Mouse (Mus musculus) regulatory T cell (primary cell): ENCODE results near the gene Tat.
"Not testable (repeated sequence)": the region's sequence is repeated elsewhere in the genome, so short reads cannot be mapped to it uniquely, and the experiment has no call there.

Experiments
- in situ Hi-C: fragments of 300-600 bp; cut with MboI, MseI; formaldehyde crosslinking; loops from one replicate; pipeline ENCODE4 v1.15.1; 2025; ENCODE audit warnings: high pct_unique_total_duplicates

Gene Tat

GRCm38 (mm10) chr8:109982386-109983105 lies 7.7 kb upstream of the Tat start:
- in situ Hi-C loops: no loop called here

GRCm38 (mm10) chr8:109983944-109984343 lies 6.3 kb upstream of the Tat start:
- in situ Hi-C loops: no loop called here

GRCm38 (mm10) chr8:109986384-109986783 lies 3.9 kb upstream of the Tat start:
- in situ Hi-C loops: no loop called here

DNA sequence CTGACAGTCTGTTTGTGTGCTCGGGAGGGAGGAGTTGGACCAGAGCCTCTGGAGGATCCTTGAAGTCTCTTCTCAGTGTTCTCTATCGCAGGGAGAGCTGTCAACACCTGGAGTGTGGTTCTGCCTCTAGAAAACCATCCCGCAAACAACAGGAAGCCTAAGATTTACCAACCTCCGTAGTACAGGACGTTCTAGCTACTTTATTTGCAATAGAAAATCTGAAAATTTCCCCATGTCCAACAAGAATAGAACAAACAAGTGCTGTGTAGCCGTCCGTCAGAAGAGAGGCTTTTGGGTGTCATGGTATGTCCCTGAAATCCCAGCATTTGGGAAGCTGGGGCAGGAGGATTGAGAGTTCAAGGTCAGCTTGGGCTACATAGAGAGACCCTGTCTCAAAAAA lies 2.5 kb upstream of the Tat start:
- in situ Hi-C loops: no loop called here

DNA sequence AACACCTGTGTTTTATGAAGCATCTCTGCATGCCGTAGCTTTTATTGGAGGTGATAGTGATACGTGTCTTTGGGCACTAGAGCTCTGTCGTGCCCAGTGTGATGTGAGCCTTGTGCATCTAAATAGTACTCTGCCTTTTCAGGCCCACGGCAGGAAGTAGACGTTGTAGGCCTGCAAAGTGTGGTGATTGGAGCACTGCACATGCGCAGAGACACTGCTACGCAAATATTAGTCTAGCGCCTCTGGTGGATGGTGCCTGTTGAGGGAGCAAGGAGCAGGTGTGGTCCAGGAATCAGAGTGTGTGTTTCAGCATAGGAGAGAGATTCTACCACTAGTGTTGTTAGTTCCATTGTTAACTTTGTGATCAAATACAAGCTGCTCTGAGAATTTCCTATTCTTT lies 1.1 kb upstream of the Tat start:
- in situ Hi-C loops: no loop called here

- in situ Hi-C loops: no loop called here
Measured at GRCm38 (mm10) chr8:109992166-109992565, 1.9 kb downstream of the Tat start.

- in situ Hi-C loops: no loop called here
Measured at GRCm38 (mm10) chr8:109992951-109993350, 2.7 kb downstream of the Tat start.

DNA sequence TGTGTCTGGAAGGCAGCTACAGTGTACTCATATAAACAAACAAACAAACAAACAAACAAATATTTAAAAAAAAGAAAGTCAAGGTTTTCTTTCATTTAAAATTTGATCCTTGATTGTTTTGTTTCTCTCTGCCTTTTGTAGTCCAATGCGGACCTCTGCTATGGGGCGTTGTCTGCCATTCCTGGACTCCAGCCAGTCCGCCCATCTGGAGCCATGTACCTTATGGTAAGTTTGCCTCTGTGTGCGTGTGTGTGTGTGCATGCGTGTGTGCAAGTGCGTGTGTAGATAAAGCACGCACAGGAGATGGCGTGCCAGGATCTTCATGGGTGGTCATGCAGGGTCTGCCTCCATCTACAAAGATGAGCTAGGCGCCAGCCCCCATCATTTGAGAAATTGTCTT lies 7.1 kb downstream of the Tat start:
- in situ Hi-C loops: no loop called here

DNA sequence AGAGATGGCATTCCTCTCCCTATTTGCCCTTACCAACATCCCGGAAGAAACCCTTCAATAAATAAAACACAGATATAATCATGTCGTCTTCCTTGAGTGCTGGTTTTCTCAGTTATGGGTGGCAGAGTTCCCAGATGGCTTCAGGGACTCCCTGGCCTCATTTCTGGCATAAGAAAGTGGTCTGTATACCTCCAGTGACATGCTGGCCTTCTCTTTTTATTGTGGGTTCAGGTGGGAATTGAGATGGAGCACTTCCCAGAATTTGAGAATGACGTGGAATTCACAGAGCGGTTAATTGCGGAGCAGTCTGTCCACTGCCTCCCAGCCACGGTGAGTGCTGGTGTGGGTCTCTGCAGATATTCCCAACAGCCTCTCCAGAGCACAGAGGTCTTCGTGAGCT lies 7.8 kb downstream of the Tat start:
- in situ Hi-C loops: no loop called here

DNA sequence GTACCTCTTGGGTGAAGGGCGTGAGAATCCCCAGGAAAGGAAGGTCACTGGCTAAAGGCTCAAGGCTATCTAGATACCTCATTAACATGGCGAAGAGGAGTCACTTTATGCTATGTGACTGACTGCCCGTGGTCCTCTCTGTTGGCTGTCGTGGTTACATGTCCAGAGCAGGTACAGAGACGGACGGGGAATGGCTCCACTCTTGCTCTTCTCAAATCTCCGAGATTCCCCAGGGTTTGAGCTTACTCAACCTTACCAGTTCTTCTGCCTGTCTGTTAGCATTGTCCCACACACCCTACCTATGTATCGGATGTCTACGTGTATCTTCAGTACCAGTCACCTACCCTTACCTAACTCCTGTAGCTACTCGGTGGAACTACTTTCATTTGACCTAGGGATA lies 9.7 kb downstream of the Tat start:
- in situ Hi-C loops: loop anchor here (10.0 kb wide), 1 partner anchor 575 kb away; no protein-coding TSS in a partner anchor

DNA sequence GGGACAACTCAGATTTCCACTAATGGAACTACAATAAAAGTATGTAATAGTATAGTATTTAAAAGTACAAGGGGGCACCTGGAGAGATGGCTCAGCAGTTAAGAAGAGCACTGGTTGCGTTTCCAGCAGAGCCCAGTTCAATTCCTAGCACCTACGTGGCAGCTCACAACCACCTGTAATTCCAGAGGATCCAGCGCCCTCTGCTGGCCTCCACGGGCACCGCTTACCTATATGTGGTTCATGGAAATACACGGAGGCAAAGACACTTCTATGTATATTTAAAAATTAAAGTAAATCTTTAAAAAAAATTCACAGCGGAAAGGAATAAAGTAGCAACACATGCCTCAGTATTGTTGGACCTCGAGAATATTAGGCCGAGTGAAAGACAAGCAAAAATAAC lies 12.7 kb downstream of the Tat start:
- in situ Hi-C loops: loop anchor here (10.0 kb wide), 1 partner anchor 578 kb away; no protein-coding TSS in a partner anchor

GRCm38 (mm10) chr8:110004300-110004699 lies 14.1 kb downstream of the Tat start:
- in situ Hi-C loops: loop anchor here (10.0 kb wide), 1 partner anchor 579 kb away; no protein-coding TSS in a partner anchor

- in situ Hi-C loops: loop anchor here (10.0 kb wide), 1 partner anchor 582 kb away; no protein-coding TSS in a partner anchor
Measured at GRCm38 (mm10) chr8:110006312-110007023, 16.2 kb downstream of the Tat start.

DNA sequence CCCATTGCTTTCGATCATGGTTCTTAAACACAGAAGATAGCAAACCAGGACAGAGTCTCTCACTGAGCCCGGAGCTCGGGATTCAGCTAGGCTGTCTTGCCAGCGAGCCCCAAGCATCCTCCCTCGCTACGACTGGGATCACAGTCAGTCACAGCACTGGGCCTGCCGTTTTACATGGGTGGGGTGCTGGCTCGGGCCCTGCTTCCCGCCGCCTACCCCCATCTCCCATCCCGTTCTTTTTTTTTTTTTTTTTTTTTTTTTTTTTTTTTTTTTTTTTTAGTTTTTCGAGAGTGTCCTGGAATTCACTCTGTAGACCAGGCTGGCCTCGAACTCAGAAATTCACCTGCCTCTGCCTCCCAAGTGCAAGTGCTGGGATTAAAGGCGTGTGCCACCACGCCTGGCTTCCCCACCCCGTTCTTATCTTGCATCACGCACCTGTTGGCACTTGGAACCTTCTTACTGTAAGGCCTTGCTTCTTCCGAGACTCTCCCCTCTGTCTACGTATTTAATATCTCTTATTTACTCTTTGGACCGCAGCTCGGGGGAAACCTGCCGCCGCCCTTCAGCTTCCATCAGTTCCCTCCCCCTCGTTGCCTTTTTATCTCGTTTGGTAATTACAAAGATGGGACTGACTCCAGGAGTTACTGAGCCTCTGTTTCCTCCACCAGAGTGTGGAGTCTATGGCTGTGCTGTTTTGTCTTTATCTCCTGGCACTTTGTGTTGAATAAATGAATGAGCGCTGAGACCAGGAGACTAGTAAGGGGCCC lies 18.2 kb downstream of the Tat start:
- in situ Hi-C loops: loop anchor here (10.0 kb wide), 1 partner anchor 584 kb away; no protein-coding TSS in a partner anchor

GRCm38 (mm10) chr8:110008995-110009446 lies 18.8 kb downstream of the Tat start:
- in situ Hi-C loops: loop anchor here (10.0 kb wide), 1 partner anchor 584 kb away; no protein-coding TSS in a partner anchor

DNA sequence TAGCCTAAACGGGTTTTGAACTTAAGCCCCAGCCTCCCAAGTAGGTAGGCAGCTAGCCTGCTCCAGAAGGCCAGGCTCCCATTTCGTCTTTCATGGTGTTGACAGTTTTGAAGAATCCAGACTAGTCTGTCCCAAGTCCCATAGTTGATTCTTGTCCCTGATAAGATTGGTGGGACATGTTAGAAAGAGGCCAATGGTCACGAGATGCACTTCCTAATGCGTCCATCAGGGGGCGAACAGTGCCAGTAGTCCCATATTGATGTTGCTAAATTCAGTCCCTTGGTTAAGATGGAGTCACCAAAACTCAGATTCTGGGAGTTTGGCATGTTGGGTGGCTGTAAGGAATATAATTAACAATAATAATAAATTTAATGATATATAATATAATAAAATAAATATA lies 20.6 kb downstream of the Tat start:
- in situ Hi-C loops: loop anchor here (5.0 kb wide), 1 partner anchor 56 kb away; no protein-coding TSS in a partner anchor

- in situ Hi-C loops: no loop called here
Measured at GRCm38 (mm10) chr8:110022081-110022480, 31.8 kb downstream of the Tat start.

DNA sequence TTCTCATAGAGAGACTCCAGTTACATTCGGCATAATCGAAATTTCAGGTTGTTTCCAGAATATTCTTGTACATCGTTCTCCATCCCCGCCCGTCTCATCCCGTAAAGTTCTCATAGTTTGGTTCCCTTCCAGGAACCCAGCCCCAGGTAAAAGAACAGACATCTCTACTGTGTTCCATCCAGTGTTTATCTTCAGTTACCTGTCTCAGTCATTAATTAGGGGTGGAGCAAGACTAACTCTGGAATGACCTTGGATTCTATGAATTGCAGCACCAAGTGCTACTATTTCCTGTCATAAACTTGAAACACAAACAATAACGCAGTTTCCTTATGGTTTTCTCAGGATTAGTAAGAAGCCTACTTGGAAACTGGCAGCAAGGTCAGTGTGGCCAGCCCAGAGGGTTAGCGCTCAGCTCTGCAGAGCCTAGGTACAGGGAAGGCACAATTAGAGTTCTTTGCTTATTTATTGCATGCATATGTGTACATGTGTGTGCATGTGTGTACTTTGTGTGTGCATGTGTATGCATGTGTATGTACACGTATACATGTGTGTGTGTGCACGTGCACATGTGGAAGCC lies 32.6 kb downstream of the Tat start:
- in situ Hi-C loops: no loop called here

- in situ Hi-C loops: not testable (repeated sequence)
Measured at GRCm38 (mm10) chr8:110033771-110034170, 43.5 kb downstream of the Tat start.

DNA sequence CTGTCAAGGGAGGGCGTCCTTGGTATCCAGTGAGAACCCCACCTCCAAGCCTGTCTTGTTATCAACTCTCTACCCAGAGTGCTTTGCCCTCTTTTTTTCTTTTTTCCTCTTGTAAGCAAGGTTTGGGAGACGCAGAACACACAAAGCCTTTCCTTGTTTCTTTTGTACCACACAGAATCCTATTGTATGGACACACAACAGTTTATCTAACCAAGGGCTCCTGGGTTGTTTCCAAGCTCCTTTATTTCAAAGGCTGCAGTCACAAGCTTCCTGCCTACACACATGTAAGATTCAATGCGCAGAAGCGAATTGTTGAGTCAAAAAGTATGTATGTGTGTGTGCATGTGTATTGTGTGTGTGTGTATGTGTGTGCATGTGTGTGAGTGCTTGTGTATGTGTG lies 44.1 kb downstream of the Tat start:
- in situ Hi-C loops: no loop called here

GRCm38 (mm10) chr8:110036156-110036555 lies 45.9 kb downstream of the Tat start:
- in situ Hi-C loops: no loop called here

- in situ Hi-C loops: no loop called here
Measured at GRCm38 (mm10) chr8:110039216-110039615, 49.0 kb downstream of the Tat start.
